Mouse (Mus musculus): ENCODE results near the gene Kif2c. TPM values are rescaled to one million over a fixed set of nuclear protein-coding genes. Genes with fewer than 3 reads are reported as not detected.

The Kif2c gene
- polyA plus RNA-seq (2015; fragmentation: Nextera tagmentation; extraction: Ambion mirVana) = 52.2 and 56.1 TPM in 2 replicates

DNA sequence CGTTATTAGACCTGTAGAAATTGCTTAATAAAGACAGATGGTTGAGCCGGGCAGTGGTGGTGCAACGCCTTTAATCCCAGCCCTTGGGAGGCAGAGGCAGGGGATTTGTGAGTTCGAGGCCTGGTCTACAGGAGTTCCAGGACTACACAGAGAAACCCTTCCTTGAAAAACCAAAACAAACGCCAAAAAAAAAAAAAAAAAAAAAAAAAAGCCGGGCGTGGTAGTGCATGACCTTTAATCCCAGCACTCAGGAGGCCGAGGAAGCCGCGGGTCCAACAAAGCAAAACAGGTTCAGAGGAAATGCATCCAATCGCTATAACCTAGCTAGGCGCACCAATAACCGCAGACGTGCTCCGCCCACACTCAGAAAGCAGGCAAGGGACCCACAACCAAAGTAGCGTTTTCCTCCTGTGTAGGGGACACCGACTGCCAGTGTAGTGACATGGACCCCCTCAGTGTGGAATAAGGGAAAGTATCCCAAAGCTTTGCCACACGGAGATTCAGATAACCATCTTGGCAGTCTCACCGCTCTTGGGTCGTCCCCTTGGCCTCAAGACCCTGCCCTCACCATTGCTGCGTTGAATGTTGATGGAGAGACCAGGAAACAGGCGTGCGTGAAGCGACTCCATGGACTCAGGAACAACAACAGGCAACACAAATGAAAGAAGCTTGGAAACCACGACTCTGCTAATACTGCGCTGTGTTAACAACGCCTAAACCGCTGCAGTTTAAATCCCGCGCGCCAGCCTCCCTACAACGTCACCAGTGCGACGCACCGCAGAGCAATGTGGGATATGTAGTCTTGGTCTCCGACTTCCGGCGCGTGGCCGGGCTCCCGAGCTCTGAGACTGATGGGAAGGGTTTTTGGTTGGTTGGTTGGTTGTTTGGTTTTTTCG is at the start of gene Kif2c:
TSS of gene Kif2c (minus strand) at position 777 of the 896 bp plus-strand sequence.
- peak; percentile 93 for DNase-seq (ENCODE audit: low spot score)

GRCm38 (mm10) chr4:117231208-117231607 is 48.8 kb upstream of the Kif2c start:
- no peak for DNase-seq (ENCODE audit: low spot score)

DNA sequence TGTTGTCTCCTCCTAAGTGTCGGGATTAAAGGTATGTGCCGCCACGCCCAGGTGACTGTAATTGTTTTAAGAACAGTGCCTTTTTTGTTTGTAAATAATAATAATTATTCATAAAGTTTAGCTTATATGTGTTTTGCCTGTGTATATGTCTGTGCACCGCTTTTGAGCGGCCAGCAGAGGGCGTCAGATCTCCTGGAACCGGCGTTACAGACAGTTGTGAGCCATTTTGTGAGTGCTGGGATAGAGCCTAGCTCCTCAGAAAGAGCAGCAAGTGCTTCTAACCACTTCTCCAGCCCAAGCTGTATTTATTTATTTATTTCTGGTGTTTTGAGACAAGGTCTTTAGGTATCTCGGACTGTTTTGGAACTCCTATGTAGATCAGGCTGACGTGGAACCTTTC is 47.9 kb upstream of the Kif2c start:
- DNase-seq (ENCODE audit: low spot score) = peak; percentile 43

GRCm38 (mm10) chr4:117229590-117229989 is 47.2 kb upstream of the Kif2c start:
- DNase-seq (ENCODE audit: low spot score) = no peak

GRCm38 (mm10) chr4:117225250-117225649 is 42.8 kb upstream of the Kif2c start:
- no peak for DNase-seq (ENCODE audit: low spot score)

DNA sequence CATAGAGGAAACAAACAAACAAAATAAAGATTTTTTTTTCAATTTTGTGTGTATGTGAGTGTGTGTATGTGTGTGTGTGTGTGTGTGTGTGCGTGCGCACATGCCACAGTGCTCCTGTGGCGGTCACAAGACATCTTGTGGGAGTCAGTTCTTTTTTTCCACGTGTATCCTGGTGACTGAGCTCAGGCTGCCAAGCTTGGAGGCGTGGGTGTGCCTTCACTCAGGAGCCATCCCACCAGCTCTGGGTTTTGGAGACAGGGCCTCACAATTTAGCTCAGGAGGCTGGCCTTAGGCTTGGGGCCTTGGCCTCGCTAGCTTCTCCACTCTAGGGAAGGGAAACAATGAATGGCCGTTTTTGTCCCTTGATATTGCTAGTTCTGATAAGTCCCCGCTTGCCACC is 41.7 kb upstream of the Kif2c start:
- DNase-seq (ENCODE audit: low spot score) = no peak

GRCm38 (mm10) chr4:117223001-117223400 is 40.6 kb upstream of the Kif2c start:
- DNase-seq (ENCODE audit: low spot score) = no peak

- no peak for DNase-seq (ENCODE audit: low spot score)
Measured at GRCm38 (mm10) chr4:117221836-117222235, 39.4 kb upstream of the Kif2c start.

- DNase-seq (ENCODE audit: low spot score) = no peak
Measured at GRCm38 (mm10) chr4:117220741-117221515, 38.5 kb upstream of the Kif2c start.

DNA sequence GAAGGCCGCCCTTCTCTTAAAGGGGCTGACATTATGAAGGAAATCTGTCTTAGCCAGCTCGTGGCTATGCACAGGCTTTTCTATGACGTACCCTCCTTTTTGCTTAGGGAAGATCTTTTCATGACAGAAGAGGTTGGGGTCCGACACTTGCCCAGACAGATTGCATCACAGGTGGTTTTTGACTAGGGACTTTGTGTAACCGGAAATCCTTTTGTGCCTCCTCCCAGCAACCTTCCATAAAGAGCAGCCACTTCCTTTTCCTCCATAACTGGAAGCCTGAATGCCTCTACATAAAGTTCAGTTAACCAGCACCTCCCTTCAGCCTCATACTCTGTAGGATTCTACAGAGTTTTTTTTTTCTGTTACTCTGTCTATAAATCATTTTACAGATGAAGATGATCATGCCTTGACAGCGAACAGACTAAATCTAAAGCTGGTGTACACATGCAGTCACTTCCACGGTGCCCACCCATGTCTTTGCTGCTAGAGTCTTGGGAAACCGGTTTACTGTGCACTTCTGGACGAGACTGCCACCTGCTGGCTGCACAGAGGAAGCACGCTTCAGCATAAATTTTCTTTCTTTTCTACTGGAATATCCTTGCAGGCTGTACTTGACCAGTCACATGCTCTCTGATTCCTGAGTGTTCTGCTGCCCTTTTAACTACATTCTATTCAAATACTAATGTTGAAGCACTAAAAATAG is 36.2 kb upstream of the Kif2c start:
- peak; percentile 67 for DNase-seq (ENCODE audit: low spot score)

DNA sequence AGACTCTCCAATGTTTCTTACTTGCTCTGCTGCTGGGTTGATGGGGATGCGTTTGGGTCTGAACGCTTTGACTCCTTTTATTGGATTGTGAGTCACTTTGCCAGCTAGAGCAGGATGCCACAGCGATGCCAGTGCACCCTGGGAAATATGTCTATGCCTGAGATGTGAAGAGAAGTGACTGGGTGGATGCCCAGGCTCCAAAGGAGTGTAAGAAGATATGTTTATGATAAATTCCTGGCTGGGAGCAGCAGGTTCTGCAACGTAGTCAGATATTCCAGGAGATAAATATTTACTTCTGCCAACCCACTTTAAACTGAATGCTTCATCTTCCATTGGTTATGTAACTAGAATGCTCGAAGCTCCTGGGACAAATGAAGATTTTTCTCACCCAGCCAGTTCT is 34.6 kb upstream of the Kif2c start:
- DNase-seq (ENCODE audit: low spot score) = no peak

DNA sequence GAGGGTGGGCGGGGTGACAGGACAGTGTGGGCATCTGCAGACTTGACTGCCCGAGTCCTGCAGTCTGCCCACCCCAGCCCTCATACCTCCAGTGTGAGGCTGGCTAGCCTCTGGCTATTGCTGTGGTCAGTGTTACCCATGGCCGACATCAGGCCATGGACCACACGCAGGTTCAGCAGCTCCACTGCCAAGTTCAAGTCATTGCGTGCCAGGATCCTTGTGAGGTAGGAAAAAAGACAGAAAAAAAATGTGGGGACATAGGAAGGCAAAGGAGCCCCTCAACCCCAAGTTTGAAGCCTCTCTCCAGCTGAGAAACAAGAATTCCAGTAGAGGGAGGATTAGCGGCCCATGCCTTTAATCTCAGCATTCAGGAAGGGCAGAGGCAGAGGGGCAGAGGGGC is 31.8 kb upstream of the Kif2c start:
- DNase-seq (ENCODE audit: low spot score) = no peak

DNA sequence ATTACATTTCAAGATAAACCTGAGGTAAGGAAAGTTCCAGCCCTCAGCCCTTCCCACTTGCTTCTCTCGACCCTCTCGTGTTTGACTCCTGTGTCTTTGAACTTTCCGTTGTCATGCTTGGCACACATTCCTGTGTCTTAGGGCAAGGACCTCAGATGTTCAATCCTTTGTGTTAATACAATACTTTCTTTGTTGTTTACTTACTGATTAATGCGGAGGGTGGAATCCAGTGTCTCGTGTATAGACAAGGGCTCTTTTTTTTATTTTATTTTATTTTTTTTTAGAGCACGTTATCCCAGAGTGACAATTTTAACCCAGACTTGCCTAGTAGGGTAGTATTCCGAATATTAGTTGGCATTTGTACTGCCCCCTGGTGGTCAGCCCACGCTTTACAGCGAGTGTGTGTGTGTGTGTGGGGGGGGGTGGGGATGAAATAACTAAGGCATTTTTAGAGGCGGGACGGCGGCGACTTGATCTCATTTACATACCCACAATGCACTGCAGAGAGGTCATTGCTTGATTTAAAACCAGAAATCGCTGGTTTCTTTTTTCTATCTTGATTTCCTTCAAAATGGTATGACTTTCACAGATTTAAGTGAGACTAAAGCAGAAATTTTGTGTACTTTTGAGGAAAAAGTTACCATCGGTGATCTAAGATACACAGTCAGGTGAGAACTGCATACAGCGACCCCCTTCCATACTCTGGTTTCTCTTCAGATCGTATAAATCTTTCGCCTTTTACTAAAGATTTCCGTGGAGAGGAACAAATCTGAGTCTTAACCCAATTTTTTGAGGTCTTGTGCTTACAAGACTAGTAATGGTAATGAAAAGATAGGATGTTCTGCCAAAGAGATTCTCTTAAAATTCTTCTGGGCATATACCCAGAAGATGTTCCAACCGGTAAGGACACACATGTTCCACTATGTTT is 28.0 kb upstream of the Kif2c start:
- peak; percentile 89 for DNase-seq (ENCODE audit: low spot score)

DNA sequence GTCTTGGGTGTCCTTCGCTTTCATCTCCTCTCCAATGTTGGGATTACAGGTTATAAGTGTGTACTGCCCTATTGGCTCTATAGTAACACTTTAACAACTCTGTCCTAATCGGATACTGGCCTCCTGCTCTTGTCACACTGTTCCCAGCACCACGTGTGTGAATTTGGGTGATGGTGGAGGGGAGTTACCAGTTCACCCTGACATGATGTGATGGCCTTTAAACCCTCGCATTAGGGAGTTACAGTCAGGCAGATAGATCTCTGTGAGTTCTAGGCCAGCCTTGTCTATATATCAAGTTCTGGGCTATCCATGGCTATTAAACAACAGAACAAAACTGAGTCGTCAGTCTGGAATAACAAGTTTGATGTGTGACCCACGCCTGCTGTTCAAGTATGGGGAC is 27.2 kb upstream of the Kif2c start:
- no peak for DNase-seq (ENCODE audit: low spot score)

DNA sequence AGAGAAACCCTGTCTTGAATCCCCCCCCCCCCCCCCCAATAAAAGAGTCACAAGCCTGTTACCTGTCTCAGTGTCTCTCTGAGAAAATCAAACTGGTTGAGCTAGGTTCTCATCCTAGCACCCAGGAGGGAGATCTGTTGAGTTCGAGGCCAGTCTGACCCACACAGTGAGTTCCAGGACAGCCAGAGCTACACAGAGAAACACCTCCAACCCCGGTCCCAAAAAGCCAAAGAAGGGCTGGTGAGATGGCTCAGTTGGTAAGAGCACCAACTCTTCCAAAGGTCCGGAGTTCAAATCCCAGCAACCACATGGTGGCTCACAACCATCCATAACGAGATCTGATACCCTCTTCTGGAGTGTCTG is 20.5 kb upstream of the Kif2c start:
- DNase-seq (ENCODE audit: low spot score) = no peak

GRCm38 (mm10) chr4:117202046-117202991 is 19.9 kb upstream of the Kif2c start:
- peak; percentile 90 for DNase-seq (ENCODE audit: low spot score)

GRCm38 (mm10) chr4:117191804-117192203 is 9.4 kb upstream of the Kif2c start:
- no peak for DNase-seq (ENCODE audit: low spot score)

- DNase-seq (ENCODE audit: low spot score) = no peak
Measured at GRCm38 (mm10) chr4:117190660-117191059, 8.2 kb upstream of the Kif2c start.

DNA sequence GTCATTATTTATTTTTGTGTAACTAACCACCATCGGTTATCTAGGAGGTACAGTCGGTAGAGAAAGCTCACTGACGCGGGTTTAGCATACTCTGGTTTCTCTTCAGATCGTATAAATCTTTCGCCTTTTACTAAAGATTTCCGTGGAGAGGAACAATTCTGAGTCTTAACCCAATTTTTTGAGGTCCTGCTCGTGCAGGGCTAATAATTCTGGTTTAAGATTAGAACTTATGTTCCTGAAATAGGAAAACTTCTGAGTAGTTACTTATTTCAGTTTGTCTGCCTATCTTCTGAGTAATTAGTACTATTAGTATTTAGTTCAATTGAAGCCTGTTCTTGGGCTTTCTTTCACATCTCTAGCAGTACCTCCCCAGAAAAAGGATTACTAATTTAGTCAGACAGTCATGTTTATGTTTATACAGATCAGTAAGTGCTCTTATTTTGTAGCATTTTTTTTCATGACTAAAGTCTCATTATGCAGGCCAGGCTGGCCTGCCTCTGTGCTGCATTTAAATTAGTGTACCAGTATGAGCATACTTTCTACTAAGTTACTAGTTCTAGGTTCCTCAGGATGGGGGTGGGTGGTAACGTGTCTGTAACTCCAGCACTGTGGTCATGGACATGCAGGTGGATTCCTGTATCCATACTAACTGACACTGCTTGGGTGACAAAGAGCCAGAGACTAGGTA is 7.6 kb upstream of the Kif2c start:
- DNase-seq (ENCODE audit: low spot score) = peak; percentile 83

All from thymus, postnatal 0 days (tissue).